Mouse (Mus musculus): ENCODE results near the gene Gm10401. TPM values are rescaled to one million over a fixed set of nuclear protein-coding genes. Genes with fewer than 3 reads are reported as not detected.

The Gm10401 gene
- total RNA-seq, 2 experiments from 2014 or later = not detected

GRCm38 (mm10) chr5:115071096-115071901 lies 26.8 kb downstream of the Gm10401 start:
- DNase-seq (ENCODE audit: low spot score in 2 of 2) = no peak

GRCm38 (mm10) chr5:115070457-115070856 lies 27.6 kb downstream of the Gm10401 start:
- no peak for DNase-seq (ENCODE audit: low spot score in 2 of 2)

- DNase-seq (ENCODE audit: low spot score in 2 of 2) = no peak
Observed at GRCm38 (mm10) chr5:115069611-115070010, 28.5 kb downstream of the Gm10401 start.

GRCm38 (mm10) chr5:115068671-115069421 lies 29.2 kb downstream of the Gm10401 start:
- DNase-seq (ENCODE audit: low spot score in 2 of 2) = no peak

GRCm38 (mm10) chr5:115066245-115066644 lies 31.9 kb downstream of the Gm10401 start:
- no peak for DNase-seq (ENCODE audit: low spot score in 2 of 2)

GRCm38 (mm10) chr5:115063391-115063790 lies 34.7 kb downstream of the Gm10401 start:
- no peak for DNase-seq (ENCODE audit: low spot score in 2 of 2)

GRCm38 (mm10) chr5:115062566-115062965 lies 35.5 kb downstream of the Gm10401 start:
- DNase-seq (ENCODE audit: low spot score in 2 of 2) = no peak

- no peak for DNase-seq (ENCODE audit: low spot score in 2 of 2)
Observed at GRCm38 (mm10) chr5:115060977-115061376, 37.1 kb downstream of the Gm10401 start.

GRCm38 (mm10) chr5:115060067-115060695 lies 37.9 kb downstream of the Gm10401 start:
- no peak for DNase-seq (ENCODE audit: low spot score in 2 of 2)

- no peak for DNase-seq (ENCODE audit: low spot score in 2 of 2)
Observed at GRCm38 (mm10) chr5:115058584-115059297, 39.4 kb downstream of the Gm10401 start.

GRCm38 (mm10) chr5:115057153-115057552 lies 40.9 kb downstream of the Gm10401 start:
- DNase-seq (ENCODE audit: low spot score in 2 of 2) = no peak

GRCm38 (mm10) chr5:115055418-115055817 lies 42.7 kb downstream of the Gm10401 start:
- no peak for DNase-seq (ENCODE audit: low spot score in 2 of 2)

- DNase-seq (ENCODE audit: low spot score in 2 of 2) = no peak
Observed at GRCm38 (mm10) chr5:115053791-115054396, 44.2 kb downstream of the Gm10401 start.

GRCm38 (mm10) chr5:115052546-115052945 lies 45.5 kb downstream of the Gm10401 start:
- DNase-seq (ENCODE audit: low spot score in 2 of 2) = no peak

GRCm38 (mm10) chr5:115050776-115051175 lies 47.3 kb downstream of the Gm10401 start:
- DNase-seq (ENCODE audit: low spot score in 2 of 2) = no peak

GRCm38 (mm10) chr5:115049692-115050091 lies 48.4 kb downstream of the Gm10401 start:
- DNase-seq (ENCODE audit: low spot score in 2 of 2) = no peak

Other genes with a start within 250 kb of the Gm10401 start
- not detected for gene 4930519G04Rik, start 244.6 kb downstream of the Gm10401 start, total RNA-seq (2021)
- gene Gm9936, start 239.6 kb downstream of the Gm10401 start, total RNA-seq (2021) = not detected
- 1 to 10 TPM; 1.4 to 2.5 TPM for gene Oasl2, start 201.4 kb downstream of the Gm10401 start, total RNA-seq (2021)
- gene Oasl1, start 175.1 kb downstream of the Gm10401 start, total RNA-seq (2021) = under 1 TPM; 0.52 to 0.71 TPM
- gene 2210016L21Rik, start 156.1 kb downstream of the Gm10401 start, total RNA-seq (2021) = 10 to 100 TPM; 34.5 to 34.6 TPM
- not detected for gene Hnf1a, start 127.2 kb downstream of the Gm10401 start, total RNA-seq (2021)
- 10 to 100 TPM; 61.2 to 64.0 TPM for gene Sppl3, start 87.2 kb downstream of the Gm10401 start, total RNA-seq (2021)
- 10 to 100 TPM; 74.6 to 78.1 TPM for gene Acads, start 21.1 kb upstream of the Gm10401 start, total RNA-seq (2021)
- gene Unc119b, start 36.7 kb upstream of the Gm10401 start, total RNA-seq (2021) = 10 to 100 TPM; 19.9 to 20.3 TPM
- 100 to 1,000 TPM; 198 to 217 TPM for gene Mlec, start 59.9 kb upstream of the Gm10401 start, total RNA-seq (2021)
- gene Cabp1, start 96.1 kb upstream of the Gm10401 start, total RNA-seq (2021) = 1 to 10 TPM; 4.2 to 5.1 TPM
- gene Pop5, start 137.5 kb upstream of the Gm10401 start, total RNA-seq (2021) = 10 to 100 TPM; 20.2 to 25.0 TPM
- gene Rnf10, start 174.6 kb upstream of the Gm10401 start, total RNA-seq (2021) = 100 to 1,000 TPM; 196 TPM
- gene Coq5, start 181.4 kb upstream of the Gm10401 start, total RNA-seq (2021) = 10 to 100 TPM; 57.8 to 64.2 TPM
- 100 to 1,000 TPM; 314 to 330 TPM for gene Dynll1, start 202.7 kb upstream of the Gm10401 start, total RNA-seq (2021)
- 10 to 100 TPM; 38.2 to 42.8 TPM for gene Srsf9, start 228.9 kb upstream of the Gm10401 start, total RNA-seq (2021)
- 10 to 100 TPM; 19.5 to 21.6 TPM for gene Gatc, start 242.9 kb upstream of the Gm10401 start, total RNA-seq (2021)
- 10 to 100 TPM; 19.7 to 22.8 TPM for gene Triap1, start 242.9 kb upstream of the Gm10401 start, total RNA-seq (2021)

Data from gastrocnemius, postnatal 4 days (tissue).